Mouse (Mus musculus) T-helper 17 cell (primary cell): ENCODE measurements around the gene Kcnh8.

ENCODE experiments used
- in situ Hi-C, 2 experiments: fragments of 300-600 bp; cut with MboI, MseI; formaldehyde crosslinking; loops; 1 replicate in 1 of 2; 2 replicates in 1 of 2; pipeline ENCODE4 v1.15.1; 2025; ENCODE audit warnings: high pct_unique_total_duplicates in 2 of 2

Kcnh8 gene

GRCm38 (mm10) chr17:52602093-52602780, at the start of gene Kcnh8:
Gene Kcnh8, plus strand, starts transcription at chr17:52602709.
- in situ Hi-C loops: no loop called here

- in situ Hi-C loops: loop anchor here (10.0 kb wide), 2 partner anchors 295 to 605 kb away; no protein-coding TSS in a partner anchor
These were observed 42.4 kb upstream of the Kcnh8 start for GRCm38 (mm10) chr17:52559961-52560720.

- in situ Hi-C loops: loop anchor here (5.0 to 10.0 kb wide), 2 partner anchors 289 to 822 kb away; no protein-coding TSS in a partner anchor
These were observed 36.9 kb upstream of the Kcnh8 start for GRCm38 (mm10) chr17:52565467-52566155.

GRCm38 (mm10) chr17:52569584-52570270, 32.8 kb upstream of the Kcnh8 start:
- in situ Hi-C loops: loop anchor here (5.0 to 10.0 kb wide), 2 partner anchors 285 to 818 kb away; no protein-coding TSS in a partner anchor

- in situ Hi-C loops: no loop called here
These were observed 30.3 kb upstream of the Kcnh8 start for GRCm38 (mm10) chr17:52572229-52572628.

GRCm38 (mm10) chr17:52591503-52592194, 10.9 kb upstream of the Kcnh8 start:
- in situ Hi-C loops: no loop called here

- in situ Hi-C loops: no loop called here
These were observed 3.4 kb upstream of the Kcnh8 start for GRCm38 (mm10) chr17:52599141-52599540.

GRCm38 (mm10) chr17:52600882-52601371, 1.6 kb upstream of the Kcnh8 start:
- in situ Hi-C loops: no loop called here

- in situ Hi-C loops: no loop called here
These were observed 267 bp downstream of the Kcnh8 start for GRCm38 (mm10) chr17:52602781-52603170.

GRCm38 (mm10) chr17:52603411-52603810, 902 bp downstream of the Kcnh8 start:
- in situ Hi-C loops: no loop called here

GRCm38 (mm10) chr17:52611382-52611781, 8.9 kb downstream of the Kcnh8 start:
- in situ Hi-C loops: no loop called here

- in situ Hi-C loops: no loop called here
These were observed 46.7 kb downstream of the Kcnh8 start for GRCm38 (mm10) chr17:52649186-52649585.

- in situ Hi-C loops: no loop called here
These were observed 89.5 kb downstream of the Kcnh8 start for GRCm38 (mm10) chr17:52691988-52692387.

- in situ Hi-C loops: no loop called here
These were observed 99.4 kb downstream of the Kcnh8 start for GRCm38 (mm10) chr17:52701944-52702343.

GRCm38 (mm10) chr17:52712319-52712718, 109.8 kb downstream of the Kcnh8 start:
- in situ Hi-C loops: no loop called here

- in situ Hi-C loops: no loop called here
These were observed 119.7 kb downstream of the Kcnh8 start for GRCm38 (mm10) chr17:52722214-52722613.

- in situ Hi-C loops: no loop called here
These were observed 126.3 kb downstream of the Kcnh8 start for GRCm38 (mm10) chr17:52728806-52729205.

GRCm38 (mm10) chr17:52738436-52738835, 135.9 kb downstream of the Kcnh8 start:
- in situ Hi-C loops: no loop called here

- in situ Hi-C loops: no loop called here
These were observed 185.6 kb downstream of the Kcnh8 start for GRCm38 (mm10) chr17:52788151-52788550.

- in situ Hi-C loops: no loop called here
These were observed 202.0 kb downstream of the Kcnh8 start for GRCm38 (mm10) chr17:52804463-52804862.

- in situ Hi-C loops: no loop called here
These were observed 208.3 kb downstream of the Kcnh8 start for GRCm38 (mm10) chr17:52810773-52811172.
